Mouse (Mus musculus): ENCODE results near the gene Olfr1155.

Olfr1155 gene

DNA sequence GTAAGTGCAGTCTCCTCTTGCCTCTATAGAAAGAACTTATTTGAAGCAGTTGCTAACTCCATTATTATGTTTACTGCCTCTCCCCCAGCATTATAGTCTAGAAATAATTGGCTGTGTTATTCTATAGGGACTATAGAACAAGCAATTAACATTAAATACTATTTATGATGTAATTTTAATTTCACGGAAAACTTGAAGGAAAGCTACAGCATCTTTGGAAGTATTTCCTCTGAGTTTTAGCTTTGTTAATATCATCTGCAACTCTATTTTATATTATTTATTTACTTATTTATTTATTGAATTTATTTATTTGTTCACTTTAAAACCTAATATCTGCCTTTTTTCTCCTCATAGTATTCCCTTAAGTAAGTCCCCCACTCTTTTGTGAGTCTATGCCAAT is at the start of gene Olfr1155:
Gene Olfr1155 (minus strand): TSS at position 101 of the 400 bp plus-strand sequence.
- in situ Hi-C loops (cut with MboI; ENCODE audit: unreplicated experiment in 2 of 2): no loop called here

DNA sequence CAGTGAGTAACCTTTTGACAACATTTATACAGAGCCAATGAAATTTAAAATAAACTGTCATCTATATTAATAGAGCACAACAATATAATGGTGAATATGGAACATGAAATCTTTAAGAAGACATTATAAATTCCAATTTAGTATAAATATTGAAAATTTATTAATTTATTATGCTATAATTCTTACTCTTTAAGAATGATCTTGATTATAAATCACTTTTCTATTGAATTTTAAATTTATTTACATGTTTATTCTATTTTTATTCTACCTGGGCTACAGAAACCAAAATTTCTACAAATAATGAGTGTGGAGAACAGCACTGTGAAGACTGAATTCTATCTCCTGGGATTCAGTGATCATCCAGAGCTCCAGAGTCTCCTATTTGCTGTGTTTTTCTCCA is 44.9 kb upstream of the Olfr1155 start, which contains the start of gene Olfr1158:
Gene Olfr1158 (plus strand): TSS at position 301 of the 400 bp plus-strand sequence.
- in situ Hi-C loops (cut with MboI; ENCODE audit: unreplicated experiment in 2 of 2): no loop called here

DNA sequence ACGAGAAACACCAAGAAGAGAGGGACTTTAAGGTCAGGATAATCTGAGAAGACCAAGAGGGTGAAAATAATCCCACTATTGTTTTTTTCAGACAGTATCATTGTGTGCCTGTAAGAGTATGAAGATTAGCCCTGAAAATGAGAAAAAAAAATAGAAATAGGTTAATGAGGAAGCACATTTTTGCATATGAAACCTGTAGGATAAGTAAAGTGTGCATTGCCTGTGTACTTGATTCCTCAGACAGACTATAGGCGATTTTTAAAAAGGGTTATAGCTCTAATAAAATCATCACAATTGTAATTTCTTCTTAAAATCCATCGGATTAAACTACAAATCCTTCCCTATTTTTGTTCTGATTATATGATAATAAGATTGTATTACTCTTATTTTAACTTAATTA is 29.6 kb upstream of the Olfr1155 start, which contains the start of gene Olfr74:
Gene Olfr74 (minus strand): TSS at position 101 of the 400 bp plus-strand sequence.
- in situ Hi-C loops (cut with MboI; ENCODE audit: unreplicated experiment in 2 of 2): no loop called here

DNA sequence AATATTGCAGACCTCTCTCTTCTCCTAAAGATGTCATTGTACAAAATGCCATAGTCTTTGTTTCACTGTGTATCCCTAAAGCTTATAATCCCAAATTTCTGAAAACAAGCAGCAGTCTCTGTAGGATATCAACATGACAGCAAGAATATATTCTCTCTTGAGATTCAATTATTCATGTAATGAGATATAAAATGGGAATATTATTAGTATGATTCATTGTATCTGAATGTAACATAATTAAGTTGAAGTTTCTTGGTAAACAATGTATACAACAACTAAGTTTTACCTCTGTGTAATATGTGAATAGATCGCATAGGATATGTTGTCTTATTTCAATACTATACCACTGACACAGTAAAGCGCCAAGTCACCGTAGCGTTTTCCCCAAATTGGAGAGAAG is 23.3 kb upstream of the Olfr1155 start, which contains the start of gene Olfr1157:
Gene Olfr1157 (minus strand): TSS at position 101 of the 400 bp plus-strand sequence.
- in situ Hi-C loops (cut with MboI; ENCODE audit: unreplicated experiment in 2 of 2): no loop called here

DNA sequence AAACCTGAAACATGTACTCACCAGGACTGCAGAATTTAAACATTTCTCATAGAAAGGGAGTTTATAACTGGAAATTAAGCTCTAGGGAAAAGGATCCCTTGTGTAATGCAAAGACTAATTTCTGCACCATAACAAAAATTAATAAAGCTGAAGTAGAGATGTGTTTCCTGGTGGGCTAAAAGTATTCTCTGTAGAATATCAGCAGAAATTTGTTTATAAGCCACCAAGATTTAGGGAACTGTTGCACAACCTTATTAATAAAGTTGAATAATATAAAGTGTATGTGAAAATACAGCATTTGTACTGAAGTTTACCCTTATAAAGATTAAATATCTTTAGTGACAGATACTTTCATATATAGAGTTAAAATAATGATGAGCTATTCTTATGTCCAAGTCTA is 8.1 kb upstream of the Olfr1155 start, which contains the start of gene Olfr1156:
Gene Olfr1156 (minus strand): TSS at position 101 of the 400 bp plus-strand sequence.
- in situ Hi-C loops (cut with MboI; ENCODE audit: unreplicated experiment in 2 of 2): no loop called here

DNA sequence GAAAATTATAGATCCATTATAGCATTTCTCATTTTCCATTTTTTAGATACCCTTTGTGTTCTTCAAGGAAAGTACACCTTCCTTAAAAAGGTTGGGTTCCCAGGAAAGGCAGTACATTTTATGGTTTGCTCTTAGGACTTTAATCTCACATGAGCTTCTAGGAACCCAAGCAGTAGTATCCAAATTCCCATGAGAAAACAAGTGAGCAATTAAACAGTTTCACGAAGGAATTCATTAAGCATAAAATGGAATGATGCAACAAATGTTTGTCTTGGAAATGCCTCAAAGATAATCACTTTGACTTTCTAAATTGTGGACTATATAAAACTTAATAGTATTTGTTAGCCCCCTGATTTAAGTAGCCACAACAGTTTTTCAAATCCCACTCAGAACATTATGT is 39.9 kb downstream of the Olfr1155 start, which contains the start of gene Olfr1154:
Gene Olfr1154 (minus strand): TSS at position 101 of the 400 bp plus-strand sequence.
- in situ Hi-C loops (cut with MboI; ENCODE audit: unreplicated experiment in 2 of 2): no loop called here

DNA sequence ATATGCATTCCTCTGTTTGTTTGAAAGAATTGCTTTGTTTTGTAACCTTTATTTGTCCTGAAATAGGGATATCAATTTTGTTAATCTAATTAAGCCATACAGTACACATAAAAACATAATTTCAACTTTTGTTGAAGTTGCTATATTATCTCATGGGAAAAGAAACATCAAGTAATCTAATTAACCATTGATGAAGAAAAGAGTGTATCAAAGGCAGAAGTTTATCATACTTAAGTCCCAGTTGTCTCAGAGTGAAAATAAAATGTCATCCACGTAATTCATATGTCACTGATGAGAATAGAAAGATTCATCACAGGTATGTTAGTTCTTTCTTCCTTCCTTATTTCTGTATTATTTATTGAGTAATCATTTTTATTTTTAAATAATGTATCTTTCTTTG is 50.3 kb downstream of the Olfr1155 start, which contains the start of gene Olfr1153:
Gene Olfr1153 (plus strand): TSS at position 301 of the 400 bp plus-strand sequence.
- in situ Hi-C loops (cut with MboI; ENCODE audit: unreplicated experiment in 2 of 2): no loop called here

Measured in v-Abl transformed pro-B cells (cell line).